Mouse (Mus musculus): ENCODE results near the gene Agpat3.

- TF ChIP-seq POLR2A (IDR thresholded peaks at IDR 0.05; ENCODE audit: control insufficient read depth in 1 of 2, insufficient read depth in 1 of 2, low read depth in 1 of 2, low read length in 2 of 2, poor library complexity in 1 of 2): peak; percentile 72 to 86
- no peak for TF ChIP-seq NRF1 (IDR thresholded peaks at IDR 0.05; ENCODE audit: insufficient read depth, low read depth, low read length, poor library complexity, severe bottlenecking)
- no peak for TF ChIP-seq CTCF (IDR thresholded peaks at IDR 0.05 in 2 of 3, conservative IDR thresholded peaks at IDR 0.05 in 1 of 3; ENCODE audit: control insufficient read depth in 1 of 3, insufficient read depth in 1 of 3, low read depth in 2 of 3, low read length in 3 of 3, poor library complexity in 1 of 3, severe bottlenecking in 1 of 3)
- no peak for TF ChIP-seq RAD21 (IDR thresholded peaks at IDR 0.05; ENCODE audit: low read depth, low read length)
- no peak for TF ChIP-seq CHD2 (IDR thresholded peaks at IDR 0.05; ENCODE audit: low read length)
- TF ChIP-seq GABPA (IDR thresholded peaks at IDR 0.05; ENCODE audit: low read depth, low read length): no peak
- no peak for TF ChIP-seq TAL1 (IDR thresholded peaks at IDR 0.05; ENCODE audit: low read length)
- TF ChIP-seq SIN3A (IDR thresholded peaks at IDR 0.05; ENCODE audit: low read length): peak; percentile 57
- peak; percentile 66 for TF ChIP-seq NELFE (IDR thresholded peaks at IDR 0.05; ENCODE audit: low read depth, low read length)
- 0 out of 2 replicates have a peak, but pooled peaks have one; percentile 52 for TF ChIP-seq MYC (IDR thresholded peaks at IDR 0.05; ENCODE audit: low read depth, low read length)
- no peak; the same call in 1 of the 2 replicates for TF ChIP-seq POLR2AphosphoS2 (IDR thresholded peaks at IDR 0.05; ENCODE audit: low read length)
- no peak for TF ChIP-seq MAFK (IDR thresholded peaks at IDR 0.05; ENCODE audit: borderline replicate concordance, low read depth, low read length)
These were observed 107.7 kb downstream of the Agpat3 start, which contains the start of gene Trappc10 for GRCm38 (mm10) chr10:78244438-78245224.

Data from MEL (cell line).